Comparison of ENCODE assay signal across 17 mouse cellular contexts in the genomic region with DNA sequence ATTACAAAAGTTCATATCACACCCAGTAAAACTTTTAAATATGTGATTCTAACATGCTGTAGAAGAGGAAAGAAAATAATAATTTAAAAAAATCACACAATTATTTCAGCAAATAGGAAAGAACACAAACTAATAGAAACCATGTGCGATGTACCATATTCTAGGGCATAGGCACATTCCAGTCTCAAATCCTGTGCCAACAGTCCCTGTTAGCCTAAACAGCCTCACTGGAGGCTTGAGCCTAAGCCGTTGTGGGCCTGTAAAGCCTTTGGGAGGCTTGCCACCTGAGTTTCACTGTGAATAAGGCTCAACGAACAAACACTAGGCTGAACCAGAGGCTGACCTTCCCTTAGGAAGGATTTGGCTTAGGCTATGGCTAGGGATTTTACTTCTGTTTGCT.
"Had no signal": no experiment of that assay in that cellular context is flagged by ENCODE, and none has a peak within 500 bp of the region (broad histone marks: within the 10 kb centered on the region; RNA-seq: fewer than 3 reads in every experiment).

No protein-coding gene starts in this region.

- H3K4me1 ChIP-seq: lung, embryonic 15.5 days; megakaryocyte, embryonic 14.5 days; midbrain, embryonic 13.5 days; midbrain, embryonic 15.5 days; neural tube, embryonic 12.5 days; stomach, embryonic 15.5 days had no signal

- H3K4me2 ChIP-seq: lung, embryonic 15.5 days; midbrain, embryonic 11.5 days; midbrain, embryonic 13.5 days; midbrain, embryonic 15.5 days; neural tube, embryonic 12.5 days; stomach, embryonic 15.5 days had no signal

- DNase-seq: lung, adult 2 months; lung, postnatal 14 days; lung, postnatal 36 days; right cerebral cortex, postnatal 14 days; thymus, adult 2 months; thymus, postnatal 25 days; thymus, postnatal 4 days had no signal

- H3K4me3 ChIP-seq: lung, embryonic 15.5 days; megakaryocyte, embryonic 14.5 days; midbrain, embryonic 13.5 days; midbrain, embryonic 15.5 days; neural tube, embryonic 12.5 days; stomach, embryonic 15.5 days had no signal

- H3K9me3 ChIP-seq: lung, embryonic 15.5 days; midbrain, embryonic 13.5 days; midbrain, embryonic 15.5 days; neural tube, embryonic 12.5 days; stomach, embryonic 15.5 days had no signal

- H3K27me3 ChIP-seq: lung, embryonic 15.5 days; midbrain, embryonic 13.5 days; midbrain, embryonic 15.5 days; neural tube, embryonic 12.5 days; stomach, embryonic 15.5 days had no signal

- H3K9ac ChIP-seq: lung, embryonic 15.5 days; midbrain, embryonic 13.5 days; midbrain, embryonic 15.5 days; neural tube, embryonic 12.5 days; stomach, embryonic 15.5 days had no signal

- H3K36me3 ChIP-seq: lung, embryonic 15.5 days; midbrain, embryonic 13.5 days; midbrain, embryonic 15.5 days; neural tube, embryonic 12.5 days; stomach, embryonic 15.5 days had no signal

- ATAC-seq: lung, postnatal 0 days; midbrain, embryonic 13.5 days; midbrain, embryonic 15.5 days had no signal

- H3K27ac ChIP-seq: lung, embryonic 15.5 days; macrophage; midbrain, embryonic 13.5 days; midbrain, embryonic 15.5 days; neural tube, embryonic 12.5 days; stomach, embryonic 15.5 days; stomach, postnatal 0 days had no signal
